Mouse (Mus musculus) spleen, adult 12 weeks (tissue): ENCODE measurements around the gene Ppp3ca.

Source experiments
- DNase-seq: peaks from one replicate; pipeline ENCODE4 v3.0.0; 2022; ENCODE audit warnings: low spot score

Ppp3ca gene

GRCm38 (mm10) chr3:136813886-136814285 is 144.0 kb downstream of the Ppp3ca start:
- no peak for DNase-seq

GRCm38 (mm10) chr3:136814916-136815315 is 145.0 kb downstream of the Ppp3ca start:
- DNase-seq: no peak

- no peak for DNase-seq
Measured at GRCm38 (mm10) chr3:136816319-136816718, 146.4 kb downstream of the Ppp3ca start.

- no peak for DNase-seq
Measured at GRCm38 (mm10) chr3:136818997-136819396, 149.1 kb downstream of the Ppp3ca start.

GRCm38 (mm10) chr3:136821039-136821438 is 151.1 kb downstream of the Ppp3ca start:
- no peak for DNase-seq

GRCm38 (mm10) chr3:136821993-136822392 is 152.1 kb downstream of the Ppp3ca start:
- DNase-seq: no peak

GRCm38 (mm10) chr3:136822431-136822830 is 152.5 kb downstream of the Ppp3ca start:
- no peak for DNase-seq

GRCm38 (mm10) chr3:136828451-136828850 is 158.5 kb downstream of the Ppp3ca start:
- no peak for DNase-seq

GRCm38 (mm10) chr3:136829109-136829508 is 159.2 kb downstream of the Ppp3ca start:
- DNase-seq: no peak

- no peak for DNase-seq
Measured at GRCm38 (mm10) chr3:136830687-136831220, 160.8 kb downstream of the Ppp3ca start.

- DNase-seq: no peak
Measured at GRCm38 (mm10) chr3:136833003-136833745, 163.2 kb downstream of the Ppp3ca start.

- DNase-seq: no peak
Measured at GRCm38 (mm10) chr3:136833893-136834292, 164.0 kb downstream of the Ppp3ca start.

- no peak for DNase-seq
Measured at GRCm38 (mm10) chr3:136835851-136836250, 165.9 kb downstream of the Ppp3ca start.

GRCm38 (mm10) chr3:136836319-136837193 is 166.6 kb downstream of the Ppp3ca start:
- DNase-seq: no peak

- DNase-seq: peak; percentile 5
Measured at GRCm38 (mm10) chr3:136837589-136837988, 167.7 kb downstream of the Ppp3ca start.

- DNase-seq: no peak
Measured at GRCm38 (mm10) chr3:136841282-136841681, 171.4 kb downstream of the Ppp3ca start.

- DNase-seq: no peak
Measured at GRCm38 (mm10) chr3:136842384-136842783, 172.5 kb downstream of the Ppp3ca start.

GRCm38 (mm10) chr3:136843811-136844491 is 174.0 kb downstream of the Ppp3ca start:
- DNase-seq: no peak

GRCm38 (mm10) chr3:136849035-136849434 is 179.1 kb downstream of the Ppp3ca start:
- DNase-seq: no peak

GRCm38 (mm10) chr3:136852921-136853320 is 183.0 kb downstream of the Ppp3ca start:
- no peak for DNase-seq

GRCm38 (mm10) chr3:136853596-136853995 is 183.7 kb downstream of the Ppp3ca start:
- no peak for DNase-seq

GRCm38 (mm10) chr3:136855996-136856395 is 186.1 kb downstream of the Ppp3ca start:
- no peak for DNase-seq
